Mouse (Mus musculus): ENCODE results near the gene Adgrg2. TPM values are rescaled to one million over a fixed set of nuclear protein-coding genes. Genes with fewer than 3 reads are reported as not detected.

Adgrg2 gene
- 0.86 and 0.93 TPM in 2 replicates for polyA plus RNA-seq (2015; fragmentation: Nextera tagmentation; extraction: Ambion mirVana)

- WGBS = 9% methylated on average over 28 of the region's 42 CpGs
- H3K27ac ChIP-seq (ENCODE audit: low read length) = no peak within 1 kb of the TSS
- H3K9me3 ChIP-seq (ENCODE audit: control insufficient read depth, low read length) = no peaks in the 10 kb centered on the region
- no peaks in the 10 kb centered on the region for H3K4me1 ChIP-seq (ENCODE audit: control insufficient read depth, insufficient read depth, low read length)
- H3K36me3 ChIP-seq (ENCODE audit: control insufficient read depth, insufficient read depth, low read length) = no peaks in the 10 kb centered on the region
- H3K9ac ChIP-seq (ENCODE audit: low read depth, low read length) = peak within 1 kb of the TSS; percentile 49; the same call in 1 of the 2 replicates
- H3K4me3 ChIP-seq (ENCODE audit: low read length) = peak within 1 kb of the TSS; percentile 49
- ATAC-seq = peak; percentile 88
- peaks cover 4% of the 10 kb centered on the region for H3K27me3 ChIP-seq (replicated peaks; ENCODE audit: control insufficient read depth, insufficient read depth, low read length)
- peak within 1 kb of the TSS; percentile 67 for H3K4me2 ChIP-seq (ENCODE audit: low read depth, low read length)
Observed at GRCm38 (mm10) chrX:160390464-160390956, at the start of gene Adgrg2. TSS of gene Adgrg2 (plus strand) at chrX:160390690.

- ATAC-seq = no peak
- H3K4me1 ChIP-seq (ENCODE audit: control insufficient read depth, insufficient read depth, low read length) = no peaks in the 10 kb centered on the region
- no peaks in the 10 kb centered on the region; the same call in 1 of the 2 replicates for H3K27me3 ChIP-seq (replicated peaks; ENCODE audit: control insufficient read depth, insufficient read depth, low read length)
- H3K4me3 ChIP-seq (ENCODE audit: low read length) = no peak overlapping the region
- 78% methylated on average over 7 of the region's 7 CpGs for WGBS
- H3K9me3 ChIP-seq (ENCODE audit: control insufficient read depth, low read length) = no peaks in the 10 kb centered on the region
- no peak overlapping the region for H3K4me2 ChIP-seq (ENCODE audit: low read depth, low read length)
- no peak overlapping the region for H3K27ac ChIP-seq (ENCODE audit: low read length)
- H3K9ac ChIP-seq (ENCODE audit: low read depth, low read length) = no peak overlapping the region
- no peaks in the 10 kb centered on the region for H3K36me3 ChIP-seq (ENCODE audit: control insufficient read depth, insufficient read depth, low read length)
Observed at GRCm38 (mm10) chrX:160350995-160351394, 39.5 kb upstream of the Adgrg2 start.

GRCm38 (mm10) chrX:160351967-160352677 is 38.4 kb upstream of the Adgrg2 start:
- no peak overlapping the region for H3K27ac ChIP-seq (ENCODE audit: low read length)
- H3K4me2 ChIP-seq (ENCODE audit: low read depth, low read length) = no peak overlapping the region
- ATAC-seq = no peak
- H3K9ac ChIP-seq (ENCODE audit: low read depth, low read length) = no peak overlapping the region
- no peaks in the 10 kb centered on the region for H3K36me3 ChIP-seq (ENCODE audit: control insufficient read depth, insufficient read depth, low read length)
- H3K9me3 ChIP-seq (ENCODE audit: control insufficient read depth, low read length) = no peaks in the 10 kb centered on the region
- no peak overlapping the region for H3K4me3 ChIP-seq (ENCODE audit: low read length)
- WGBS = 43% methylated on average over 1 of the region's 1 CpGs
- H3K4me1 ChIP-seq (ENCODE audit: control insufficient read depth, insufficient read depth, low read length) = no peaks in the 10 kb centered on the region
- H3K27me3 ChIP-seq (replicated peaks; ENCODE audit: control insufficient read depth, insufficient read depth, low read length) = no peaks in the 10 kb centered on the region; the same call in 1 of the 2 replicates

GRCm38 (mm10) chrX:160384748-160385501 is 5.6 kb upstream of the Adgrg2 start:
- no peak for ATAC-seq
- 83% methylated on average over 6 of the region's 6 CpGs for WGBS

GRCm38 (mm10) chrX:160385502-160385772 is 5.1 kb upstream of the Adgrg2 start:
- 78% methylated on average over 1 of the region's 1 CpGs for WGBS
- Histone ChIP-seq H3K27me3 (replicated peaks; ENCODE audit: control insufficient read depth, insufficient read depth, low read length) (no peaks in the 10 kb centered on the region; the same call in 1 of the 2 replicates), H3K4me2 (ENCODE audit: low read depth, low read length) (no peak overlapping the region), H3K4me1 (ENCODE audit: control insufficient read depth, insufficient read depth, low read length) (no peaks in the 10 kb centered on the region), H3K4me3 (ENCODE audit: low read length) (no peak overlapping the region), H3K9me3 (ENCODE audit: control insufficient read depth, low read length) (no peaks in the 10 kb centered on the region), H3K36me3 (ENCODE audit: control insufficient read depth, insufficient read depth, low read length) (no peaks in the 10 kb centered on the region), H3K27ac (ENCODE audit: low read length) (no peak overlapping the region), H3K9ac (ENCODE audit: low read depth, low read length) (no peak overlapping the region)
- ATAC-seq = no peak

More at GRCm38 (mm10) chrX:160384748-160385501, 5.6 kb upstream of the Adgrg2 start:
- Histone ChIP-seq H3K9me3 (ENCODE audit: control insufficient read depth, low read length) (no peaks in the 10 kb centered on the region), H3K27ac (ENCODE audit: low read length) (no peak overlapping the region), H3K4me1 (ENCODE audit: control insufficient read depth, insufficient read depth, low read length) (no peaks in the 10 kb centered on the region), H3K4me2 (ENCODE audit: low read depth, low read length) (no peak overlapping the region), H3K9ac (ENCODE audit: low read depth, low read length) (no peak overlapping the region), H3K4me3 (ENCODE audit: low read length) (no peak overlapping the region), H3K36me3 (ENCODE audit: control insufficient read depth, insufficient read depth, low read length) (no peaks in the 10 kb centered on the region), H3K27me3 (replicated peaks; ENCODE audit: control insufficient read depth, insufficient read depth, low read length) (no peaks in the 10 kb centered on the region; the same call in 1 of the 2 replicates)

GRCm38 (mm10) chrX:160412930-160413453 is 22.5 kb downstream of the Adgrg2 start:
- no peak overlapping the region for H3K27ac ChIP-seq (ENCODE audit: low read length)
- H3K4me3 ChIP-seq (ENCODE audit: low read length) = no peak overlapping the region
- H3K27me3 ChIP-seq (replicated peaks; ENCODE audit: control insufficient read depth, insufficient read depth, low read length) = no peaks in the 10 kb centered on the region
- no peaks in the 10 kb centered on the region for H3K4me1 ChIP-seq (ENCODE audit: control insufficient read depth, insufficient read depth, low read length)
- H3K4me2 ChIP-seq (ENCODE audit: low read depth, low read length) = no peak overlapping the region
- H3K9me3 ChIP-seq (ENCODE audit: control insufficient read depth, low read length) = no peaks in the 10 kb centered on the region
- ATAC-seq = no peak
- H3K9ac ChIP-seq (ENCODE audit: low read depth, low read length) = no peak overlapping the region
- 76% methylated on average over 4 of the region's 4 CpGs for WGBS
- no peaks in the 10 kb centered on the region for H3K36me3 ChIP-seq (ENCODE audit: control insufficient read depth, insufficient read depth, low read length)

- Histone ChIP-seq H3K36me3 (ENCODE audit: control insufficient read depth, insufficient read depth, low read length) (no peaks in the 10 kb centered on the region), H3K9me3 (ENCODE audit: control insufficient read depth, low read length) (no peaks in the 10 kb centered on the region), H3K4me2 (ENCODE audit: low read depth, low read length) (no peak overlapping the region), H3K9ac (ENCODE audit: low read depth, low read length) (no peak overlapping the region), H3K27me3 (replicated peaks; ENCODE audit: control insufficient read depth, insufficient read depth, low read length) (no peaks in the 10 kb centered on the region), H3K27ac (ENCODE audit: low read length) (no peak overlapping the region), H3K4me3 (ENCODE audit: low read length) (no peak overlapping the region), H3K4me1 (ENCODE audit: control insufficient read depth, insufficient read depth, low read length) (no peaks in the 10 kb centered on the region)
- no peak; the same call in 1 of the 2 replicates for ATAC-seq
- 70% methylated on average over 7 of the region's 7 CpGs for WGBS
Observed at GRCm38 (mm10) chrX:160413881-160414395, 23.4 kb downstream of the Adgrg2 start.

GRCm38 (mm10) chrX:160418397-160418796 is 27.9 kb downstream of the Adgrg2 start:
- Histone ChIP-seq H3K4me2 (ENCODE audit: low read depth, low read length) (no peak overlapping the region), H3K9me3 (ENCODE audit: control insufficient read depth, low read length) (no peaks in the 10 kb centered on the region), H3K36me3 (ENCODE audit: control insufficient read depth, insufficient read depth, low read length) (no peaks in the 10 kb centered on the region), H3K27me3 (replicated peaks; ENCODE audit: control insufficient read depth, insufficient read depth, low read length) (no peaks in the 10 kb centered on the region), H3K4me3 (ENCODE audit: low read length) (no peak overlapping the region), H3K4me1 (ENCODE audit: control insufficient read depth, insufficient read depth, low read length) (no peaks in the 10 kb centered on the region), H3K27ac (ENCODE audit: low read length) (no peak overlapping the region), H3K9ac (ENCODE audit: low read depth, low read length) (no peak overlapping the region)
- no peak for ATAC-seq
- 67% methylated on average over 7 of the region's 7 CpGs for WGBS

GRCm38 (mm10) chrX:160423737-160424136 is 33.2 kb downstream of the Adgrg2 start:
- Histone ChIP-seq H3K4me2 (ENCODE audit: low read depth, low read length) (no peak overlapping the region), H3K36me3 (ENCODE audit: control insufficient read depth, insufficient read depth, low read length) (no peaks in the 10 kb centered on the region), H3K9ac (ENCODE audit: low read depth, low read length) (no peak overlapping the region), H3K4me1 (ENCODE audit: control insufficient read depth, insufficient read depth, low read length) (no peaks in the 10 kb centered on the region), H3K4me3 (ENCODE audit: low read length) (no peak overlapping the region), H3K27ac (ENCODE audit: low read length) (no peak overlapping the region), H3K9me3 (ENCODE audit: control insufficient read depth, low read length) (no peaks in the 10 kb centered on the region), H3K27me3 (replicated peaks; ENCODE audit: control insufficient read depth, insufficient read depth, low read length) (peaks cover 4% of the 10 kb centered on the region; the same call in 1 of the 2 replicates)
- 68% methylated on average over 1 of the region's 1 CpGs for WGBS
- no peak for ATAC-seq

Measured in intestine, embryonic 16.5 days (tissue).